Mouse (Mus musculus) monocyte, adult 2 months (primary cell): ENCODE results near the gene Tmem238.
"Not testable (repeated sequence)": the region's sequence is repeated elsewhere in the genome, so short reads cannot be mapped to it uniquely, and the experiment has no call there.

ENCODE experiments used
- DNase-seq, 2 experiments: peaks; one replicate each; pipeline ENCODE4 v3.0.0; 2022; ENCODE audit warnings: low spot score in 2 of 2, low read depth in 1 of 2

Tmem238 gene

DNA sequence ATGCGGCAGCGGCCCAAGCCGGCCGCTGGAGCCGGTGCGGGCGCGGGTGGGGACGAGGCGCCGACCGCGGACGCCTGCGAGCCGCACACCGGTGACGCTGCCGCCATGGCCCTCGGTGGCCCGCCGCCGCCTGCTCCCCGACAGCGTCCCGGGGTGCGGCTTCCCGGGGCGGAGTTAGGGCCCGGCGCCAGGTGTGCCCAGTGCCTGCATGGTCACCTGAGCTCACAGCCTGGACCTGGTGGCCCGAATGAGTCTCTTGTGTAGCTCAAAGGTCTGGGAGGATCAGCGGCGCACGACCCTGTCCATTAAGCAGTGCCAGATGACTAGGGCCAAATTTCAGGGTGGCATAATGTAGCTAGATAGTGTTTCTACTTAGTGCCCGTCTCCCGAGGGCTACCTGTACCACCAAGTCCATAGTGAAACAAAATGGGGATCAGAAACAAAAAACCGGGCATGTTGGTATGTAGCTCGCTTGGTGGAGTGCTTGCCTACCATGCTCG, at the start of gene Tmem238:
Gene Tmem238, minus strand, starts transcription at position 221 of the 500 bp plus-strand sequence.
- DNase-seq: no peak

GRCm38 (mm10) chr7:4837639-4838038, 48.2 kb upstream of the Tmem238 start:
- DNase-seq: no peak

- DNase-seq: peak in 1 of 2 experiments; percentile 31
Measured at GRCm38 (mm10) chr7:4836351-4836792, 46.9 kb upstream of the Tmem238 start.

DNA sequence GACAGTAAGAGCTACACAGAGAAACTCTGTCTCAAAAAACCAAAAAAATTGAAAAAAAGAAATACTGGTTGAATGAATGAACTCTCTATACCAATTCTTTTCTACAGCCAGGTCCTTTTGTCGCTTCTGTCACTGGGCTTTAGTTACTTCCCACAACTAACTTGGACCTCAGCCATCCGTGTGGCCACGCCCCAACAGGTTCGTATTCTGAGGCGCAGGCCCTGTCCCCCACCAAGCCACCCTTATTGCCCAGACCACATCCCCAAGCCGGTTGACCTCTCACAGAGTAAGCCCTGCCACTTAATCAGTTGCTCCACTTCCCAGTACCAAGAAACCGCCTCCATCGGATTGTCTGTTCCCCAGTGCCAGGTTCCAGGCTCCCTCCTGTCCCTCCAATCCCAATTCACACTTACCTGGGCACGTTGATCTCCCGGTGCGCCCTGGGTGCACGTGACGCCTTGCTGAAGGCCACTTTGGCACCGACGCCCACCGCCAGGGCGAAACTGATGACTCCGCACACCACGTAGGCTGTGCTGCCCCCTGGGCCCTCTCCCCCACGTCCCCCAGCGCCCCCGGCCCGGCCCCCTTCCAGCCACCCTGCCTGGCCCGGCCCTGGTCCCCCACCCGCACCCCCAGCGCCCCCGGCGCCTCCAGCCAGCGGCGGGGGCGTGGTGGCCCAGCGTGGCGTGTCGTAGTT, 46.3 kb upstream of the Tmem238 start:
- peak in 1 of 2 experiments; percentile 44 for DNase-seq

GRCm38 (mm10) chr7:4830476-4830875, 41.0 kb upstream of the Tmem238 start:
- DNase-seq: no peak

DNA sequence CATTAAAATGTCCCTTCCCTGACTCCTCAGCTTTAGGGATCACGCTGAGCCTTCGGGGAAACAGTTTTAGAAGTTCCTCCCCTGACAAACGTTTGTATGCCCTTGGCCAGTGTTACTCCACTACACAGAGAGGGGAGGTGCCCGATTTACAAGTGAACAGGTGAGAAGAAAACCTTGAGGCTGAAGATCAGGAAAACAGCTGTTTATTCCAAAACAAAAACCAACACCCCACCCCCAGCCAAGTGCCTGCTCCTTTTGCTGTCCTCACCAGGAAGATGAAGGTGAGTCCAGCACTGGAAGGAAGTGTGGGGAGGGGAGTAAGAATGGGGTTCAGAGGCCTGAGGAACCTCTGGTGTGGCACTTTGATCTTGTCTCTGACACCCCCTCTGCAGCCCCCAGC, 35.9 kb upstream of the Tmem238 start:
- no peak for DNase-seq

- no peak for DNase-seq
Measured at GRCm38 (mm10) chr7:4822162-4822907, 32.9 kb upstream of the Tmem238 start.

DNA sequence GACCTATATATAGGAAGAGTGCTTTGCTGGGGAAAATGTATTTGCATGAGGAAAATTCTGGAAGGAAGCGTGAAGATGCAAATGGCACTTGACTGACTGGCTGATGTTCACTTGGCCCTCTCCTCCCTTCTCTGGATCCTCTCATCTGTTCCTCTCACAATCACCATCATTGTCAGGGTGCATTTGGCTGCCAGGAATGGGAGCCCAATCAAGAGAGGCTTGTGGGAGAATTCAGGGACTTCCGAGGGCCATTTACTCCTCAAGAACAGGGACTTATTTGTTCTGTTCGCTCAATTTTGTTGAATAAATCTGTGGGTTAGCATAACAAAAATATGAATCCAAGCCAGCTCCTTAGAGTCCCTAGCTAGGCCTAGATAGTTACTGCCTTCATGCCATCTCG, 32.2 kb upstream of the Tmem238 start:
- DNase-seq: no peak

DNA sequence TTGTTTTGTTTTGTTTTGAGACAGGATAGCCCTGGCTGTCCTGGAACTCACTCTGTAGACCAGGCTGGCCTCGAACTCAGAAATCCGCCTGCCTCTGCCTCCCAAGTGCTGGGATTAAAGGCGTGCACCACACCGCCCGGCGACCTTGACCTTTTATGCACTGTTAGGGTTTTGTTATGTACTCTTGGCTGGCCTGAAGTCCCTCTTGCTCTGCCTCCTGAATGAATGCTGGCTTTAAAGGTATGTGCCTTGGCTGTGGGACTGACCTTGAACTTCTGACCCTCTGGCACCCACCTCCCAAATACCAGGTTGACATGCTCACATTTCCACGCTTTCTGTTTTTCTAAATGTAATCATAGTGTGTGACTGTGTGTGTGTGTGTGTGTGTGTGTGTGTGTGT, 31.5 kb upstream of the Tmem238 start:
- DNase-seq: not testable (repeated sequence)

DNA sequence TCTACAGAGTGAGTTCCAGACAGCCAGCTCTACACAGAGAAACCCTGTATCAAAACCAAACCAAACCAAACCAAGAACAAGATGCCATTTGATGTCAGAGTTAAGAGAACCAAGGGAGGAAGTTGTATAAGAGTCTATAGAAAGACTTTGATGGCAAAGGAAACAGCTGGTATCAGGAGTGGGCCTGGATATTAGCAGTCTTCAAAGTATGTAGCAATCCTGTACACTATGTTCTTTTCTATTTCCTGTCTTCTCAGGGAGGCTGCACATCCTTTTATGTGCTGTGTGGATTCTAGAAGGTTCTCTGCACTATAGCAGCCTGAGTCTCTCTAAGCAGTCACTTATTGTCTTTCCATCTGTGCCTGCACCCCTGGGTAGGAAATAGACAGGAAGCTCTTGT, 27.1 kb upstream of the Tmem238 start:
- no peak for DNase-seq

- DNase-seq: no peak
Measured at GRCm38 (mm10) chr7:4813105-4813791, 23.8 kb upstream of the Tmem238 start.

GRCm38 (mm10) chr7:4812303-4813104, 23.0 kb upstream of the Tmem238 start, which contains the start of gene Ube2s:
Gene Ube2s (minus strand): TSS chr7:4812590.
- DNase-seq: peak; percentile 96 to 97

GRCm38 (mm10) chr7:4811842-4812302, 22.4 kb upstream of the Tmem238 start:
- DNase-seq: no peak

DNA sequence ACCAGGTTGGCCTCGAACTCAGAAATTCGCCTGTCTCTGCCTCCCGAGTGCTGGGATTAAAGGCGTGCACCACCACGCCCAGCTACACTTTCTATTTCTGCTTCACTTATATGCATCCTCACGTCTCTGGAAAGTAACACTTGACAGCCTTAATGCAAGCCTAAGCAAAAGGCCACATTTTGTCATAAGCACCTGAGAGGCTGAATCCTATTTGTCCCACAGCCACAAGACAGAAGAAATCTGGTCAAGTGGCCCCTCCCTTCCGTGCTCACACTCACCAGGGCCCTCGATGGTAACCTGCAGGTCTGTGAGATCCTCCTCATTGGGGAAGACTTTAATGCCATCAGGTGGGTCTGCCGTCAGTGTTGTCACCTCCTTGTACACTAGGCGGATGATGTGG, 21.7 kb upstream of the Tmem238 start:
- DNase-seq: not testable (repeated sequence)

DNA sequence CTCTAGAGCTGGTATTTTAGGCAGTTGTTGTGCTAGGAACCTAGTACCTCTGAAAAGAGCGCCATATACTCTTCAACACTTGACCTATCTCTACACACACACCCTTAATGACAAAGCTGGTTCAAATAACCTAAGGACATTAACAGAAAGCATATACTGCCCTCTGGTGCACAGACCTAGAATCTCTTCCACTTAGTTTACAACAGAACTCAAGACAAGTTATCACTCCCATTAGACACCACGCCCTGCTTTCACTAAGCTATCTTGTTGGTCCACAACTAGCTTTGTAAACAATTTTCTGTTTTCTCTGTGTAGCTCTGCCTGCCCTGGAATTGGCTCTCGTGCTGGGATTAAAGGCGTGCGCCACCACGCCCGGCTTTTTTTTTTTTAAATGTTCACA, 17.3 kb upstream of the Tmem238 start:
- no peak for DNase-seq

DNA sequence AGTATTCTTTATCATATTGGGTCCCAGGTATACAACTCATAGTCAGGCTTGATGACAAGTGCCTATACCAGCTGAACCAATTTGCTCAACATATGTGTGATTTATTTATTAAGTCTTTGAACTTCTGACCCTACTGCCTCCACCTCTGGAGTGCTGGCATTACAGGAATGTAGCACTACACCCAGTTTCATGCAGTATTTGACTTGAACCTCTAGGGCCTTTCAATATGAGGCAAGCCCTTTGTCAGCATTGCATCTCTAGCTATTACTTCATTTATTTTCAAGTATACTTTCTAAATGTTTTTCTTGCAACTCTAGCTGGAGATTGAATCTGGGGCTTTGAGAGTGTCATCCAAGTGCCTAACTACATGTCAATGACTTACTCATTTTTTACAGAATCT, 12.8 kb upstream of the Tmem238 start:
- no peak for DNase-seq

DNA sequence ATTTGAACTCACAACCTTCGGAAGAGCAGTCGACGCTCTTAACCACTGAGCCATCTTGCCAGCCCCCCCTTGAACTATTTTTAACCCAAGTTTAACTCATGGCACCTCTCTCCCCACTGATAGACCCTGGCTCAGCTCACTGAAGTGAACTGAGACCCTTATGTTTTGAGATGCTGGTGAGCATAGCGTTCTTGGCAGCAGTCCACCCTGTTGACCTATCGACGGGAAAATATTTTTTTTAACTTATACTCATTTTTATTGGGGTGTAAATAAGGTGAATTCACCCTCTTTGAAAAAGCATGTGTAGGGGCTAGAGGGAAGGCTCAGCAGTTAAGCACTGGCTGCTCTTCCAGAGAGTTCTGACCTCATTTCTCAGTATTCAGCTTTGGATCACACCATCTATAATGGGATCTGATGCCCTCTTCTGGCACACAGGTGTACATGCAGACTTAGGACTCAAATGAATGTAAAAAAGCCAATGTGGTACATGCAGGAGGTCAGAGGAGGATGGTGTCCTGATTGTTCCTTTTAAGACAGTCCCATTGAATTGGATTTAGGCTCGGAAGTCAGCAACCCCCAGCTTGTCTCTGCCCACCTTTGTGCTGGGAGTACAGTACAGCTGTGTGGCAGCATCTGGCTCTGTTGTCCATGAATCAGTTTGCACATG, 6.4 kb upstream of the Tmem238 start:
- DNase-seq: no peak

GRCm38 (mm10) chr7:4794631-4795168, 5.2 kb upstream of the Tmem238 start:
- no peak for DNase-seq

GRCm38 (mm10) chr7:4793674-4794073, 4.2 kb upstream of the Tmem238 start:
- no peak for DNase-seq

- DNase-seq: not testable (repeated sequence)
Measured at GRCm38 (mm10) chr7:4793248-4793647, 3.8 kb upstream of the Tmem238 start.
